Mouse (Mus musculus): ENCODE measurements around the gene Adgrg1. TPM values are rescaled to one million over a fixed set of nuclear protein-coding genes. Genes with fewer than 3 reads are reported as not detected.

Adgrg1 gene
- total RNA-seq, 2 experiments from 2014 or later, result 89.7 to 90.5 TPM

GRCm38 (mm10) chr8:94992996-94993724, 18.6 kb downstream of the Adgrg1 start:
- Histone ChIP-seq H3K27ac (peak overlapping the region; percentile 94), H3K4me3 (peak overlapping the region; percentile 46; the same call in 1 of the 2 replicates)
- DNase-seq (ENCODE audit: low spot score in 2 of 2), result no peak
- TF ChIP-seq CTCF (conservative IDR thresholded peaks at IDR 0.05), result no peak

GRCm38 (mm10) chr8:94994006-94994405, 19.5 kb downstream of the Adgrg1 start:
- no peak for TF ChIP-seq CTCF (conservative IDR thresholded peaks at IDR 0.05)
- H3K4me3 ChIP-seq, result peak overlapping the region; percentile 46
- H3K27ac ChIP-seq, result peak overlapping the region; percentile 94
- DNase-seq (ENCODE audit: low spot score in 2 of 2), result peak; percentile 69 to 83

GRCm38 (mm10) chr8:94994510-94994909, 20.0 kb downstream of the Adgrg1 start:
- no peak for TF ChIP-seq CTCF (conservative IDR thresholded peaks at IDR 0.05)
- DNase-seq (ENCODE audit: low spot score in 2 of 2), result no peak
- H3K4me3 ChIP-seq, result peak overlapping the region; percentile 46; the same call in 1 of the 2 replicates
- peak overlapping the region; percentile 94 for H3K27ac ChIP-seq

- Histone ChIP-seq H3K4me3 (peak overlapping the region; percentile 46), H3K27ac (peak overlapping the region; percentile 94)
- peak in 1 of 2 experiments; percentile 43 for DNase-seq (ENCODE audit: low spot score in 2 of 2)
- no peak for TF ChIP-seq CTCF (conservative IDR thresholded peaks at IDR 0.05)
Observed at GRCm38 (mm10) chr8:94995336-94995893, 20.9 kb downstream of the Adgrg1 start.

GRCm38 (mm10) chr8:94996037-94996436, 21.5 kb downstream of the Adgrg1 start:
- H3K4me3 ChIP-seq, result peak overlapping the region; percentile 46
- TF ChIP-seq CTCF (conservative IDR thresholded peaks at IDR 0.05), result no peak
- DNase-seq (ENCODE audit: low spot score in 2 of 2), result no peak
- peak overlapping the region; percentile 94 for H3K27ac ChIP-seq

- no peak for DNase-seq (ENCODE audit: low spot score in 2 of 2)
- Histone ChIP-seq H3K27ac (peak overlapping the region; percentile 94), H3K4me3 (peak overlapping the region; percentile 46)
- TF ChIP-seq CTCF (conservative IDR thresholded peaks at IDR 0.05), result no peak
Observed at GRCm38 (mm10) chr8:94996899-94997856, 22.6 kb downstream of the Adgrg1 start.

- Histone ChIP-seq H3K4me3 (peak overlapping the region; percentile 46; the same call in 1 of the 2 replicates), H3K27ac (peak overlapping the region; percentile 94)
- no peak for DNase-seq (ENCODE audit: low spot score in 2 of 2)
Observed at GRCm38 (mm10) chr8:94997857-94998243, 23.3 kb downstream of the Adgrg1 start.

GRCm38 (mm10) chr8:94998431-94998830, 23.9 kb downstream of the Adgrg1 start:
- Histone ChIP-seq H3K4me3 (no peak overlapping the region; the same call in 1 of the 2 replicates), H3K27ac (peak overlapping the region; percentile 94)
- no peak for DNase-seq (ENCODE audit: low spot score in 2 of 2)
- TF ChIP-seq CTCF (conservative IDR thresholded peaks at IDR 0.05), result no peak

More at GRCm38 (mm10) chr8:94997857-94998243, 23.3 kb downstream of the Adgrg1 start:
- no peak for TF ChIP-seq CTCF (conservative IDR thresholded peaks at IDR 0.05)

- no peak for TF ChIP-seq CTCF (conservative IDR thresholded peaks at IDR 0.05)
- Histone ChIP-seq H3K27ac (peak overlapping the region; percentile 94), H3K4me3 (no peak overlapping the region; the same call in 1 of the 2 replicates)
- no peak for DNase-seq (ENCODE audit: low spot score in 2 of 2)
Observed at GRCm38 (mm10) chr8:94999004-94999403, 24.5 kb downstream of the Adgrg1 start.

- no peak for TF ChIP-seq CTCF (conservative IDR thresholded peaks at IDR 0.05)
- no peak for DNase-seq (ENCODE audit: low spot score in 2 of 2)
- Histone ChIP-seq H3K27ac (peak overlapping the region; percentile 79), H3K4me3 (no peak overlapping the region)
Observed at GRCm38 (mm10) chr8:94999956-95000355, 25.4 kb downstream of the Adgrg1 start.

GRCm38 (mm10) chr8:95000684-95001083, 26.1 kb downstream of the Adgrg1 start:
- Histone ChIP-seq H3K27ac (peak overlapping the region; percentile 79), H3K4me3 (no peak overlapping the region; the same call in 1 of the 2 replicates)
- no peak for TF ChIP-seq CTCF (conservative IDR thresholded peaks at IDR 0.05)
- DNase-seq (ENCODE audit: low spot score in 2 of 2), result peak in 1 of 2 experiments; percentile 41

- H3K27ac ChIP-seq, result peak overlapping the region; percentile 79
- no peak for DNase-seq (ENCODE audit: low spot score in 2 of 2)
- H3K4me3 ChIP-seq, result no peak overlapping the region
- TF ChIP-seq CTCF (conservative IDR thresholded peaks at IDR 0.05), result no peak
Observed at GRCm38 (mm10) chr8:95001165-95001564, 26.6 kb downstream of the Adgrg1 start.
